Mouse (Mus musculus) right cerebral cortex, adult 2 months (tissue): Measurements from ENCODE around the gene Csmd2.

Source experiments
- DNase-seq, 2 experiments: peaks; one replicate each; pipeline ENCODE4 v3.0.0; 2021 to 2022; ENCODE audit warnings: low spot score in 2 of 2

Csmd2 gene

GRCm38 (mm10) chr4:128407084-128407845, 419.6 kb downstream of the Csmd2 start:
- DNase-seq = no peak

- DNase-seq = no peak
These were observed 424.4 kb downstream of the Csmd2 start for GRCm38 (mm10) chr4:128411941-128412630.

DNA sequence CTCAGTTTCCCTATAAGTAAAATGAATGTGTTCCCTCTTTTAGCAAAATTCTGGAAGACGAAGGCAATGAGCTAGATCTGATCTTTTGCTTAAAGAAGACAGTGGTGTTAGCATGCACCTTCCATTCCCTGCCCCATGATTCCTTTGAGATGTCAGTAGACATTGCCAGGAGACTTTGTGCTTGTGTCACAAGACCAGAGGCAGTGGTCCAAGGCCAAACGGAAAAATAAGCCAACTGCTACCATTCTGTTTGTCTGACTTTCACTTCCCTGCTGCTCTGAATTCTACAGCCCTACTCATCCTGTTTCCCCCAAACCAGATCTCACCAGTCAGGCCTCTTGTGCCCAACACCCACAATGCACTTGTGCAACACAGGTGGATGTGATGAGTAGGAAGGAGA, 427.1 kb downstream of the Csmd2 start:
- DNase-seq = no peak

- DNase-seq = no peak
These were observed 432.4 kb downstream of the Csmd2 start for GRCm38 (mm10) chr4:128419988-128420617.

GRCm38 (mm10) chr4:128422486-128422885, 434.8 kb downstream of the Csmd2 start:
- DNase-seq = no peak

- DNase-seq = no peak
These were observed 437.7 kb downstream of the Csmd2 start for GRCm38 (mm10) chr4:128425339-128425738.

DNA sequence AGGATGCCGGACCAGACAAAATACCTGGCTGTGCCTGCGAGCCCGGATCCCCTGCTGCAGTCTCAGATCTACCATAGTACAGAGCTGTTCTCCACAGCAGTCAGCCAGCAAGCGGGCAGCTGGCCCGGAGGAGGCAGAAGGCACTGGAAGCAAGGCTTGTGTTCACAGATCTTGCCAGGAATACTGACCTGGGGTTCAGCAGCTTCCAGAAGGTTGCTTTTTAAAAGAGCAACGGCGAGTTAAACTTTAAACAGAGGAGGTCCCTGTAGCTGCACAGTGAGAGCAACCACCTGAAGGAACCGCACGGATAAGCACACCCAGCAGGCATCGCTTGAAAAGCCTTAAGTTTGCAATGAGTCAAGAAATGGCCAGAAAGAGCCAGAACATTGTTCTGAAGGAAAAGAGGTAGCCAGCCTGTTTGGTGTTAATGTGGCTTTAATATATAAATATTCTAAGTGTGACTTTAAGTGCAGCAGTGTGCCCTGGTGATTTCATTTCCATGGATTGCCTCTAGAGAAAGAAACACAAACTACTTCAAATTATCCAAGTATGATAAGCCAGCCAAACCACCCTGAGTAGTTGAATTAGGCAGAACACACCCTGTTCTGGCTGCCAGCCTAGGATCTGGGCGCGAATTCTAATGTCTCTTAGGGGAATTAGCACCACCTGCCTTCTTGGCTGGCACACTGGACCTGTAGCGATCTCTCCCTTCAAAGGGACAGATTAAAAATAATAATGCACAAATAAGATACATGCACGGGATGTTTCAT, 439.8 kb downstream of the Csmd2 start:
- DNase-seq = no peak

DNA sequence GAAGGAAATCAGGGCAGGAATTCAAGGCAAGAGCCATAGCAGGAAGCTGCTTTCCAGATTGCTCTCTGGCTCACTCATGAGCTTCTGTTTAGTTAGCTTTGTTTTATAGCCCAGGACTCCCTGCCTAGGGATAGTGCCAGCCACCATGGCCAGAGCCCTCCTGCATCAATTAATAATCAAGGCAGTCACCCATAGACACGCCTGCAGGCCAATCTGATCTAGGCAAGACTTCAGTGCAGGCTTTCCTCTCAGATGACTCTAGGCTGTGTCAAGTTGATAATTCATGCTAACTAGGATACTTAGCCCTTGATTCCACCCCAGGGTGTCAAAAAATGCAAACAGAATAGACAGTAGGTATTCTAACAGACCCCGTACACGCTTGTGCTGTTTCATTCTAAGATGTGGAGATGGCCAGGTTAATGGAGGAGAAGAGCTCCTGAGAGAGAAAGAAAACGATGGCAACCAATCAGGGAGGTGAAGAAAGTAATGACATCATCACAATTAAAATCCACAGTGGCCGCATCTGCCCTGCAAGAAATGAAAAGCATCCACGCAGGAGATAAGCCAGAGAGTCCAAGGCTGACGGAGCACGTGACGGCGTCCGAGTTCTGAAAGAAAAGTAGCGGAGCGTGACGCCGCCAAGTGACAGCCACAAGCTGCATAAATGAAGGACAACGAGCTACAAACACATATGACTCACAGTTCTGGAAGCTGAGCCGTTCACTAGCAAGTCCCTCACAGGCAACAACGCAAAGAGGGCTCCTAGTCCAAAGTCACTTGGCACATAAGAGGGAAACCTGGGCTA, 440.8 kb downstream of the Csmd2 start:
- peak in 1 of 2 experiments; percentile 61 for DNase-seq

DNA sequence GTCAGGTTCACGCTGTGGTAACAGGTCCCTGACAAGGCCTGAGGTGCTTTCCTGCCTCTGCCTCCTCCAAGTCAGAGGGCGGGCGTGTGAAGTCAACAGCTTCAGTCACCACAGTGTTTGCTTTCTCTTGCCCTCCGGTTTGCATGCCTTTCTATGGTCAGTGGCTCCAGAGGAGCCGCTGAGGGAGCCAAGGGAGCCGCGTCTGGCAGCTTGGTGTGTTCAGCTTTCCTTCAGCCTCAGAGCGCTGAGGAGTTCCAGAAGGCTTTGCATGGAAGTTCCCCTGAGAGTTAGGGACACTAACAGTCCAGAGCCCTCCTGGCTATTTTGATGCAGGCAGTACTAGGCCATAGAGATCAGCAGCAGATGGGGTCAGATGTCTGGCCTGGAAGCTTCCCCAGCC, 441.9 kb downstream of the Csmd2 start:
- DNase-seq = no peak

DNA sequence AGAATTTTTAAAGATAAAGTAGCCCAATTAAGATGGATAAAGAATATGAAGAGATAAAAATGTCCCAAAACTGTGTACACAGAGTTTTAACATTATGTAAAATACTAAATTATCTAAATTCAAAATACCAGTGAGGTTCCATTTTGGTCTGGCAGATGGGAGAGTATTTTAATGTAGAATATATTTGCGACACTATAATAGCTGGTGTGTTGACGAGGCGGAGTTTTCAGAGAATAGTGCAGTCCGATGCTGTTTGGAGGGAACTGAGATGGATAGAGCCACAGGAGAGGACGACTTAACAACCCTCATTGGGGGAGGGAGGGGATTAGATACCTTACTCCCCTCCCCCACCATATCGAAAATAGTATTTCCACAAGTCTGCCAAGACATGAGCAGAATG, 452.9 kb downstream of the Csmd2 start:
- DNase-seq = no peak

DNA sequence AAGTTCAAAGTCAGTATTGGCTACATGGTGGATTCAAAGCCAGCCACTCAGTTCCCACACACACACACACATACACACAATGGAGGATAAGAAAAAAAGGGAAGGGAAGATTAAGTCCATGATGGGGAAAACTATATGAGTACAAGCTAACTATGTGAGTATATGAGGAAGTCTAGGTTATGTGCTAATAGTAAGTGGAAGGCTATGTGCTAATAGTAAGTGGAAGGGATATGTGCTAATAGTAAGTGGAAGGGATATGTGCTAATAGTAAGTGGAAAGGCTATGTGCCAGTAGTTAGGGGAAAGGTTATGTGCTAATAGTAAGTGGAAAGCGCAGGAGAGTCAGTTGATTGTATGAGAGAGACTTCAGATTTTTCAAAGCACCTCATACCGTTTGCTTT, 453.6 kb downstream of the Csmd2 start:
- no peak for DNase-seq

DNA sequence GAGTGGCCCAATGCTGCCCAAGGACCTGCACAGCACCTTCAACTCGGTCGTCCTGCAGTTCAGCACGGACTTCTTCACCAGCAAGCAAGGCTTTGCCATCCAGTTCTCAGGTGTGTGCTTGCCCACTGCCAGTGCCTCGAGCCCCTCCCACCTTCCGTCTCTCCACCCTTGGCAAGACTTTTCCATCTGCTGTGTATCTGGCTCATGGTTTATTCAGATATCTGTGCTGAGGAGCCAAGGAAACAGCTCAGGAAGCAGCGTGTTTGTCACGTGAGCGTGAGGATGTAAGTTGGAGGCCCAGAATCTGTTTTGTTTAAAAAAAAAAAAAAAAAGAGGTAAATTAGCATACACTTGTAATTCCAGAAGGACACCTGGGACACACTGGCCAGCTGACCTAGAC, 455.1 kb downstream of the Csmd2 start:
- no peak for DNase-seq

DNA sequence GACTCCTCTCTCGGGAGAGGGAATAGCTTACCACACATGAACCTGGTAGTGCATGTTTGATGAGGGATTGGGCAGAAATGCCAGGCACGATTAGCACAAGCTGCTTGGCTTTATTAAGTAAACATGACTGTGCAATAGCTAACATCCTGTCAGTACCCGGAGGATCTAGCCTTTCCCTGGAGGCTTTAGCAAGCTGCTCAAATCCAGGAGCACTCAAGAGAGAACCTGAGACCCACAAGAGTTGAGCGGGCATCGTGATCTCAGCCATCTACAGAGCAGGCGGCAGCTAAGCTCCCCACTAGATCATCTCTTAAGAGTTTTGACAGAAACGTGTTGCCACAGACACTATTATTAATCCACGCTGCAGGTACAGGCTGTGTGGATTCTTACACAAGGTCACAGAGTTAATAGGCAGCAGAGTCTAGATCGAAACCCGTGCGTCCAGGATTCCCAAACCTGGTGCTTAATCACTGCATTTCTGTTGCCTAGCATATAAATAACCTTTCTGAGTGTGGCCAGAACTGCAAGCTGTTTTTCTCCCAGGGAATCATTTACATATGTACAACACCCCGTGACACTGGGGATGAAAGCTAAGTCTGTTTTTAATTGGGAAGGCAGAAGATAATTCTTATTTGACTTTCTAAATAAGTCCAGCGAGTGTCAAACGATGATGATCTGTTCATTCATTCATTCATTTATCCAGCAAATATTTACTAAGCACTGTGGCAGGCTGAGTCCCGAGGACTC, 458.0 kb downstream of the Csmd2 start:
- DNase-seq = no peak

DNA sequence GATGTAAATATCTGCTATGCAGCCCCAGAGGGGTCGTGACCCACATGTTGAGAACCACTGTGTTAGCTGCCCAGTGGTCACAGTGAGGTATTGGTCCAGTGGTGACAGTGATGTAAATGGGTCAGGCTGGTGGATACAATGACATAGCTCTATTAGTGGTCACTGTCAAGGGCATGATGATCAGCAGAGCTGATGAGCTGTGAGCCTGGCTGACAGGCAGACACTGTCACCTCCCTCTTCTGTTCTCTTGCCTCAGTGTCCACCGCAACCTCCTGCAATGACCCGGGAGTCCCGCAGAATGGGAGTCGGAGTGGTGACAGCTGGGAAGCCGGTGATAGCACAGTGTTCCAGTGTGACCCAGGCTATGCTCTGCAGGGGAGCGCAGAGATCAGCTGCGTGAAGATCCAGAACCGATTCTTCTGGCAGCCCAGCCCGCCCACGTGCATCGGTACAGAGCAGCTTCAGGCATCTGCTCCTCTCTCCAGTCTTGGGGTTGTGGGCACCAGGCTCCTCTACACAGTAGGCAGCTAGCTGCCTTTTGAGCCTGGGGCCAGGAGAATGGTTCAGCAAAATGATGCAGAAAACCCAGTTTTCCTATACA, 461.3 kb downstream of the Csmd2 start:
- peak; percentile 61 to 74 for DNase-seq

GRCm38 (mm10) chr4:128450137-128450536, 462.5 kb downstream of the Csmd2 start:
- DNase-seq = peak in 1 of 2 experiments; percentile 56

GRCm38 (mm10) chr4:128450974-128451373, 463.3 kb downstream of the Csmd2 start:
- no peak for DNase-seq

DNA sequence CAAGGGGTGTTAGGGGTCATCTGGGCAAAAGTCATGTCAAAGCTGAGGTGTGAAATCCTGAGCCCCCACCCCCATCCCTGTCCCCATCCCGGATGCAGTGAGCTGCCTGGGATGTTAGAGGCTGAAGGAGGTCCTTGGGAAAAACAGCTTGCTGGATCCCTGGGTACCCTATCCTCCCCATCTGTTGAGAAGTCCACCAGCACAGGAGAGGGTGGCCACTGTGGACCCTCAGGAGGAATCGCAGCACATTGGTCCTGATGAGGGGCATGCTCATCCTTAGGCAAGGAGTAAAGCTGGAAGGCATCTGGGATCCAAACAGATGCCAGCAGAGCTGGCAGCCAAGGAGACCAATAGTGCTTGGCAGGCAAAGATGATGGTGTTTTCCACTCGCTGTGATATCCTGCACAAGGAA, 463.7 kb downstream of the Csmd2 start:
- no peak for DNase-seq

- no peak for DNase-seq
These were observed 479.1 kb downstream of the Csmd2 start for GRCm38 (mm10) chr4:128466708-128467107.

DNA sequence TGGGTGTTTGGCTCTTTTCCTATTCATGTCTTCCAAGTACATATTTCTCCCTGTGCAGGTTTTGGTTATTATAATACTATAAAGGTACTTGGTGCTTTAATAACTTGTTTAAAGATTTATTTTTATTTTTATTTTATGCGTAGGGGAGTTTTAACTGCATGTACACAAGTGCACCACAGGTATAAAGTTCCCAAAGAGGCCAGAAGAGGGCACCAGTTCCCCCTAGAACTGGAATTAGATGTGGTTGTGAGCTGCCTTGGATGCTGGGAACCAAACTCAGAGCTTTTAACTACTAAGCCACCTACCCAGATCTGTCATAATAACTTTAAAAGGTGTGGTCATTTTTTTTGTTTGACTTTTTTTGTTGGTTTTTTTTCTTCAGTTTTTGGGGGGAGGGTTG, 480.4 kb downstream of the Csmd2 start:
- DNase-seq = no peak

GRCm38 (mm10) chr4:128476249-128476648, 488.6 kb downstream of the Csmd2 start:
- peak; percentile 31 to 48 for DNase-seq
